Mouse (Mus musculus) megakaryocyte-erythroid progenitor cell, adult 5-6 weeks (primary cell): Measurements from ENCODE around the gene Ramp2. TPM values are rescaled to one million over a fixed set of nuclear protein-coding genes. Genes with fewer than 3 reads are reported as not detected.

Source experiments
- ATAC-seq: replicated peaks from 2 replicates; pipeline ENCODE4 v1.8.0; 2016; ENCODE audit warnings: mild to moderate bottlenecking, inconsistent platforms; ENCODE audit not compliant: severe bottlenecking, poor library complexity, low FRiP score, low TSS enrichment
- total RNA-seq, 2 experiments: library from RNA; stranded (forward) in 1 of 2; stranded (reverse) in 1 of 2; fragments of 200-1000, 215-1000 nt in 1 of 2; fragments of >200 nt in 1 of 2; fragmentation: Nextera tagmentation in 1 of 2; gene quantifications; 2 replicates each; pipeline ENCODE4 v1.2.3; 2014 to 2017

The Ramp2 gene
- total RNA-seq, 2 experiments from 2014 or later = not detected

DNA sequence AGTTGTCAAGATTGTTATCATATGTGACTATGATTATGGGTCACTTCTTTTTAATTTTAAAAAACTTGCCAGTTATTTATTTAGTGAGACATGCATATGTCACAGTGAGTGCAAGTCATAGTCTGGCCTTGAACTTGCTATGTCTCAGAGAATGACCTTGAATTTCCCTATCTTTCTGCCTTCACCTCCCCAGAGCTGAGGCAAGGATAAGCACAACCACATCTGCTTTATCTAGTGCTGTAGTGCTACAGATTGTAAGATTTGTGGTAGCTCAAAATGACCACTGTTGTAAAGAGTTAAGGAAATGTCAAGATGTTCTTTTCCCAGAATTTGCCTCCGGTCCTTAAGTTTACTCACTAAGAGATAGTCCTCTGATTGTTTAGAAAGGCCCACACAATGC, 12.6 kb upstream of the Ramp2 start:
- ATAC-seq = no peak

DNA sequence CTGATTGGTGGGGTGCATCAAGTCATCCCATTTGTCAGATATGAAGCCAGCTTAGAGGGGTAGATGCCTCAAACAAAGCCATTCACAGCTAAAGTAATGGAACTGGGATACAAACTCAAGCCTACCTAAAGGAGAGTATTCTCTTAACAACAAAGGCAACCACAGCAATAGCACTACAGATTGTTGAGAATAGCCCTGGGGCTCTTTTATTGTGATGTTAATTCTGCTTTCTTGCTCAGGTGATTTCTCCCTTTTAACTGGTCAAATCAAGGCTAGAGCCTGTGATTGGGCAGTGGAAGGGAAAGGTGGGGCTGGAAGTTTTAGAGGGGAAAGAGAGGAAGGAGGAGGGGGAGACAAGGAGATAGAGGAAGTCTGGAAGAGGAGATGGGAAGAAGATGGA, 11.7 kb upstream of the Ramp2 start:
- ATAC-seq = no peak

DNA sequence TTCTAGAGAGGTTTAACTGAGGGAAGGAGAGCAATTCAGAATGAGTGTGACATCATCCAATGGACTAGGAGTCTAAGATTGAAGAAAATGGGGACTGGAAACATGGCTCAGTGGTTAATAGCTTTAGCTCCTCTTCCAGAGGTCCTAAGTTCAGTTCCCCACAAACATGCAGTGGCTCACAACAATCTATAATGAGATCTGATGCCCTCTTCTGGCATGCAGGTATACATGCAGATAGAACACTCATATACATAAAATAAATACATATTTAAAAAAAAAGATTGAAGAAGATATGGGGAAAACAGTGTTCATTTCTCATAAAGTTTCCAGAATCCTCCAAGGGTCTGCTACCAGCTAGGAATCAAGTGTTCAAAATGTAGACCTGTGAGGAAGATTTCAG, 10.4 kb upstream of the Ramp2 start:
- ATAC-seq = no peak

DNA sequence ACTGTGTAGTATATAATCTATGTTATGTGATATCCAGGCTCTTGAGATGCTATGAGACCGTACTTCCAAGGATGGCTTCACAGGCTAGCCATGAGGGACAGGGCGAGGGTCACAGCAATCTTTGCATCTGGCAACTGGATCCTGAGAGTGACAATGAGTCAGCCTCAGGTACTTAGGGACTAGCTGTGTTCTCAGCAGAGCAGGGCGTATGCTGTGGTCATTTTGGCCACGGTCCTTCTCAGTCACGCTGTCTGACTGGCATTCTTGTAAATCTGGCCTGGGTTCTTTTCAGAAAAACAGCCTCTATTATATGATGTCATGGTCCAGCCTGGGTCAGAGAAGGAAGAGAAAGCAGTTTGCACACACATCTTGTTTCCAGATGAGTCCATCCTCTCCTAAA, 9.0 kb upstream of the Ramp2 start:
- ATAC-seq = no peak

DNA sequence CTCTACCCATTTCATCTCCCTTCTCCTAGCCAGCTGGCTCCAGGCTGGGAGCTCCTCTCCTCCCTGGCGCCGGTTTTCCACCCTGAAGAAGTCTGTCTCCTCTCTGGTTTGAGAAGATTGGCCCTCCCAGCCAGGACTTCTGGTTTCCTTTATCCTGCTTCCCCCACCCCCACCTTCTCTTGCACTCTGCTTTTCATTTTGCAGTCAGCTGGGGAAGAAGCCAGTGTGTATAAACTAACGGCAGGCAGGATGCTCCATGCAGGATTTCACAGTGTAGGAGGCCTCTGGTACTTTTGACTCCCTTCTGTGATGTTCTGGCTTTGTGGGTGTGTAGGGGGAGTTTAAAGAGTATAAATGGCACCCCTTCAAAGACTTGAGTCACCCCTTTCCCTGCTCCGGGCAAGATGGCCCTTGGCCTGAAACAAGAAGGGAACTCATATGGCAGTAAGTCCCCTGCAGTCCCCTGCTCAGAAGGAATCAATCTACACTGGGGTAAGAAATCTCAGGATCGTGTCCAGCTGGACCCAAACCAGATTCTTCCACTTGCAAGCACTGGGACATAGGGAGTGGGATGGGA, 7.7 kb upstream of the Ramp2 start:
- ATAC-seq = no peak

DNA sequence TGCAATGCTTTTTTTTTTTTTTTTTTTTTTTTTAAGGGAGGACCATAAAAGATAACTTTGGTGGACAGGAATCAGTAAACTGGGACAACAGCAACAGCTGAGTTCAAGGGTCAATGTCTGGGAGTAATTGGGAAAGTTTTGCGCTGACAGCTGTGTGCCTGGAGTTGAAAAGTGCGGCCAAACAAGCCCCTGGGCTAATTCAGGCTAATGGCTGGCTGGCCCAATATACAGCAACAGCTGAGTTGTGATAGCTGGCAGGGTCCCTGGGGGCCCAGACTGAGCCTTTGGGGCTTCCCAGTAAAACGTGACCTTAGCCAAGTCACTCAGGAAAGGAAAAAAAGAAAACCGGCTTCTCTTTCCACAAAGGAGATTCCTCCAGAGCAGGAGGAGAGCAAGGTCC, 757 bp upstream of the Ramp2 start:
- no peak for ATAC-seq

DNA sequence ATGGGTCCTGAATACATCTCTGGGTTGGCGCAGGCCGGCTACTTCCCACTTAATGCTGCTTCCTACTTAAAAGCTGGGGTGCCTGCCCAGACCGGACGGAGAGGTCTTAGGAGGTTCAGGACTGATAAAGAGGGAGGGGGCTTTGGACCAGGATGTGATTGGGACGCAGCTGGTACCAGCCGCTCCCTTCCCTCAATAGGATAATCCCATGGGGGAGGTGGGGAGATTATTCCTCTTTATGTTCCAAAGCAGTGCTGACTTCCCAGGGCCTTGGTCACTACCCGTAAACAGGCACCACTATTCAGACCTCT, 829 bp downstream of the Ramp2 start:
- ATAC-seq = no peak

DNA sequence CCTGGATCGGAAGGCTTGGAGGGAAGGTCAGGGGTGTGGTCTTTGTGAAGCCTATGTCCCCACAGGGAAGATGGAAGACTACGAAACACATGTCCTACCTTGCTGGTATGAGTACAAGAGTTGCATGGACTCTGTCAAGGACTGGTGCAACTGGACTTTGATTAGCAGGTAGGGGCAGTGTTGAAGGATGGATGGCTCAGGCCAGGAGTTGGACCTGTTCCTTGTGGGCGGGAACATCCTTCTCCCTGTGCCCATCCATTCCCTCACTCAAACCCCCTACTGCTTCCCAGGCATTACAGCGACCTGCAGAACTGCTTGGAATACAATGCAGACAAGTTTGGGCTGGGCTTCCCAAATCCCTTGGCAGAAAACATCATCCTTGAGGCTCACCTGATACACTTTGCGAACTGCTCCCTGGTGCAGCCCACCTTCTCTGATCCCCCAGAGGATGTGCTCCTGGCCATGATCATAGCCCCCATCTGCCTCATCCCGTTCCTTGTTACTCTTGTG, 1.7 kb downstream of the Ramp2 start:
- ATAC-seq = no peak

DNA sequence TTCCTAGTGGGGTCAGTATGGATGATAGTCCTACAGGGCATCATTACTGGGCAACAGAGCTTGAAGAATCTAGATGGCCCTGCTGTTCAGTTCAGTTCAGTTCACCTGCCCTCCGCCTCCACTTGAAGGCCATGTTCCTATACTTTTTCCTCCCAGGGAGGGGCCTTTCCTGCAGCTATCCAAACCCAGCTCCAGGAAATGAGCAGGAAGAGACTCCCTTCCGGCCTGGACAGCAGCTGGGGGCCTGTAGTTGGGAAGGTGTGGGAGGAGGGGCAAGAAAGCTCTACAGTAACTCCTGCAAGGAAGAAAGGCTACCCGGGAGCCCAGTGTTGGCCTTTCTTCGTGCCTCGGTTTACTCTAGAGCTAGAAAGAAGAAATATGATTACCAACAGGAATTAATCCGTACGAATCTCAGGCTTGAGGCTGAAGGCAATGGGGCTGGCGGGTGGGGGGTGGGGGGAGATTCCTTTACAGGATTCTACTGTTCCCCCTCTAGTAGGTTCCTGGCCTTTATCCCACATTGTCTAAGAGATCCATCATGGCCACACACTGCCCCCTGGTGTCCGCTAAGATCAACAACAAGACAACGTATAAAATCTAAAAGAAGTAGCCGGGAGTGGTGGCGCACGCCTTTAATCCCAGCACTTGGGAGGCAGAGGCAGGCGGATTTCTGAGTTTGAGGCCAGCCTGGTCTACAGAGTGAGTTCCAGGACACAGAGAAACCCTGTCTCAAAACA, 2.6 kb downstream of the Ramp2 start:
- ATAC-seq = no peak; the same call in 1 of the 2 replicates

DNA sequence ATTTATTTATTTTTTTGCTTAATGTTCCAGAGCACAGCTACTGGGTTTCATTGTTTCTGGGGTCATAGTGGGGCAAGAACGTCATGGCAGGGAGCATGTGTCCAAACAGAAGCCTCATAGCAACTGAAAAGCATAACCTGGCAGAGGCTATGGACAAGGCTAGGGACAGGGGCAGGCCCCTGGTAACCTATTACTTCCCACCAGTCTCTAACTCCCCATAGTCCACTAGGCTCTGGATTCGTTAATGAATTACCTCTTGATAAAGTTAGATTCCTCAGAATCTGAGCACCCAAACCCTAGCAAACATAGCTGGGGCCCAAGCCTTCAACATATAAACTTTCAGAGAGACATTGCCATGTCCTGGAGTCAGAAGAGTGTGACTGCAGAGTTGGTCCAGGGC, 5.2 kb downstream of the Ramp2 start:
- no peak for ATAC-seq

DNA sequence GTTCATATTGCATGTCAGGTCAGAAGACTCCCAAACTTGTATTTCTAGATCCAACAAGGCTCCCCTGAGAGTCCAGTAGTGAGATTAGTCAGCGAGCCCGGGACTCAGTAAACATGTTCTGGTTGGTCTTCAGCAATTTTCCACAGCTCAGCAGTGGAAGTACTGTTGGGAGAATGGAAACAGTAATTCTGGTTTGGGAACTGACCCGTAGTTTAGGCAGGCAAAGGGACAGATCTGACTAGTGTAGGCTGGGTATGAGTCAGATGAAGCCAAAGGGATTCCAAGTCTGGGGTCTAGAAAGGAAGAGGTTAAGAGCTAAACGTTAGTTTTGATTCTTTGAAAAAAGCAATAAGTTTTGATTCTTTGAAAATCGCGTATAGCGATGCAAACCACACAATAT, 7.1 kb downstream of the Ramp2 start:
- ATAC-seq = no peak

DNA sequence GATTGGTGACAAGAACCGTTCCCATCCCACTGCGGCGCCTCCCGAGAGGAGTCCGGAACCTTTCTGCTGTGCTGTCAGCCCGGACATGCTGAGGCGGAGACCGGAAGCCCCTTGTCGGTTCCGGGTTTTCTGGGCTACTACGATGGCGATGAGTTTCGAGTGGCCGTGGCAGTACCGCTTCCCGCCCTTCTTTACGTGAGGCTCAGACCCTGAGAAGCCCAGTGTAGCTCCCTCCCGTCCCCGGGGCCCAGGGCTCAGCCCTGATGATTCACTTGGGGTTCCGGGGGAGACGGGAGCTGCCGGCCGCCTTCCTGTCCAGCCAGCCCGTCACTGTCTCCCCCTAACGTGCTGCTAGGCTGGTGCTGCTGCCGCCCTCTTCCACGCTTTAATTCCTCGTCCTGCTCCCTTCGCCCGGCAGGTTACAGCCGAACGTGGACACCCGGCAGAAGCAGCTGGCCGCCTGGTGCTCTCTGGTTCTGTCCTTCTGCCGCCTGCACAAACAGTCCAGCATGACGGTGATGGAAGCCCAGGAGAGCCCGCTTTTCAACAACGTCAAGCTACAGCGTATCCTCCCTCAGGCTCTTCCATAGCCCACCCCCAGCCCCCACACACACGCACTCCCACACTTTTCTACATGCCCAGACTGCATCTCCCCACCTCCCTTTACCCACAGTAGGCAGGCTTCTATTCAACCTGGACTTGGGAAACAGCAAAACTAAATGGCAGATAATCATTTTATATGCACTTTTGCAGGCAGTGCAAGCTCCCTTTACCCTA, 8.0 kb downstream of the Ramp2 start, which contains the start of gene Vps25:
Gene Vps25, plus strand, starts transcription at position 95 of the 777 bp plus-strand sequence.
- ATAC-seq = peak; percentile 85

DNA sequence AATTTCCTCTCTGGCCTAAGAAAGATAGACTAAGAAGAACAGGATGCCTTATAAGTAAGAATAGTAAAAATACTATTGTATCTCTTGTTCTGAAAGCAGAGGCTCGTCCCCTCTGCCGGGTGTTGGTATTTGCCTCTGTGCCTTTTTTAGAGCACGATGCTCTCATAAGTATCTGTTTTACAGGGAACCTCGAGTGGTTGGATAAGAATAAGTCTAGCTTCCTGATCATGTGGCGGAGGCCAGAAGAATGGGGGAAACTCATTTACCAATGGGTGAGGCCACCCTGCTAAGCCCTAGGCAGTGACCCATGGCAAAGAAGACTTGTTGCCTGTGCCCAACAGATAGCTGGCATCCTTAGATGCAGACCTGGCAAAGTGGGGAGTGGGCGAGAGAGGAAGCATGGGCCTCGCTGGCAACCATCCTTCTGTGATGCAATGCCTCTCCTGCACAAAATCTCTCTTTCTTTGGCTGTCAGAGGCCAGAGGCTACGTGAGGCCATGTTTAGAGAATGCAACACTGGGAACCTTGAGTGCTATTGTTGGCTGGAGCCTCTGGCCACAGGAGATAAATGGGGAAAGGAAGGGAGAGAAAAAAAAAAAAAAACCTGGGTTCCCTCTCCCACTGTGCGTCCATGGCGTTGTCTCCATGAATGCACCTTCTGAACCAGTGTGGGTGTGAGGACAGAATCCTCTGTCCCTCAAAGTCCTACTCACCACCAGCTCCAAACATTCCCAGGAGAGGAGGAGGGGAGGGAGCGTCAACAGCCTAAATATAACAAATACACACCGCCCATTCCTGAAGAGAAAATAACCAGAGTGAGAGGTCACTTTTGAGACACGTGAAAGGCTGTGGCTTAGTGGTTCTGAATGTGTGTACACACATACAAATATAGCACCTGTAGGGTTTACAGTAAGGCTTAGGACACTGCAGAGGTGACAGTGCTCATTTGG, 10.3 kb downstream of the Ramp2 start:
- no peak for ATAC-seq

DNA sequence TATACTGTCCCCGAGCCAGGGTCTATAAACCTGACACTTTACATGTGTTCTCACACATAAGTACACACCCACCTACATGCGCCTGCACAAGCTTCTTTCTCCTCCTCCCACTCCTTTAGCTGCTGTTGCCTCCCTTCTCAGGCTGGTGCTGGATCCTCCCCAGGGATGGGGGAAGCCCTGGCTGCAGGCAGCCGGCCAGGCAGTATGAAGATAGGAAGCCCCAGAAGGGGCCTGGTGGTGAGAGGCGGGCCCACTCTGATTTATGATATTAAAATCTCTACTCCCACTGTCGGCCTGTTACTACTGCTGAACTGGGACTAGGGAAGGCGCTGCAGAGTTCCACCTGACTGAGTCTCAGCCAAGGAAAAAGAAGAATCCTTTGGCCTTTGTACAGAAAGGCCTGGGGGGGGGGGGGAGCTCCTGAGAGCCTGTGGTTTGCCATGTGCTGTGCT, 13.5 kb downstream of the Ramp2 start:
- no peak for ATAC-seq

DNA sequence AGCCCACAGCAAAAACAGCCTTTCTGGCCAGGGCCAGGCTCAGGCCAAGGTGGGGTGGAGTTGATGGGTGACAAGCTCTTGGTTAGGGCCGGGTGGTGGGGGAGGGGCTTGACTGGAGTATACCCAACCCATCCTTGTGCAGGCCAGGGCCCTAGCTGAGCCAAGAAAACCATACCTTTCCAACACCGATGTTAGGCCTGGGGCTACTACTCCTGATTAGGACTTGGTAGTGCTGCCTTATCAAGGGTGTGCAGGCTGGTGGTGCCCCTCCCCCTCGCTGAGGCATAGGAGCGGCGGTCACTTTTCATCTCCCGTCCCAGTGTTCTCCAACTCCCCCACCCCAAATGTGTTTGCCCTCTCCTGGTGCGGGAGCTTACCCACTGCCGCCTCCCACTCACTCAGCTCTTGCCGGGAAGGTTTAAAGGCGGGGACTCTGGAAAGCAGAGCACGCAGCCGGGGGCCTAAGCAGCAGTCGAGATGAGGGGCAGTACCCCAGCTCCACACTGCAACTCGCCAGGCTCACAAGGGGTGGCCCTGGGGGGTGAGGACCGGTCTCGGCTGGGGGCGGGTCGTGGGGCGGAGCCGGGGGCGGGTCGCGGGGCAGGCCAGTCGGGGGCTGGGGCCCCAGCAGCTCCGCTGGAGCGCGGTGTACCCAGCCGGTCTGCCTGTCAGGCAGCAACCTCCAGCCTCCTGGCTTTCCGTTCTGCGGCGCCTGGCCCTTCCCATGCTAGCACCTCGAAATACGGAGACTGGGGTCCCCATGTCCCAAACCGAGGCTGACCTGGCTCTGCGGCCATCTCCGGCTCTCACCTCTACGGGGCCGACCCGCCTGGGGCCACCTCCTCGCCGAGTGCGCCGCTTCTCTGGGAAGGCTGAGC, 14.4 kb downstream of the Ramp2 start, which contains the start of gene Wnk4:
Gene Wnk4, plus strand, starts transcription at position 620 of the 878 bp plus-strand sequence.
- peak; percentile 89 for ATAC-seq

DNA sequence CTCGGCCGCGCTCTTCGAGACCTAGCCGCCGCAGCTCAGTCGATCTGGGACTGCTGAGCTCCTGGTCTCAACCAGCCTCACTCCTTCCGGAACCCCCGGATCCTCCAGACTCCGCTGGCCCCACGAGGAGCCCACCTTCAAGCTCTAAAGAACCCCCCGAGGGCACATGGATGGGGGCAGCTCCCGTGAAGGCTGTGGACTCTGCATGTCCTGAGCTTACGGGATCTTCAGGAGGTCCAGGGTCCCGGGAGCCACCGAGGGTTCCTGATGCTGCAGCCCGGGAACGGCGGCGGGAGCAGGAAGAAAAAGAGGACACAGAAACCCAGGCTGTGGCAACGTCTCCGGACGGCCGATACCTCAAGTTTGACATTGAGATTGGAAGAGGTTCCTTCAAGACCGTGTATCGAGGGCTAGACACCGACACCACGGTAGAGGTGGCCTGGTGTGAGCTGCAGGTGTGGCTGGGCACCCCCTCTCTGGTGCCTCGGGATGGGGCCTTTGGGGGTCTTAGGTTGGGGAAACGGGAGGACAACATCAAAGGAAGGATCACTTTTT, 15.1 kb downstream of the Ramp2 start:
- ATAC-seq = 0 out of 2 replicates have a peak, but pooled peaks have one; percentile 6

DNA sequence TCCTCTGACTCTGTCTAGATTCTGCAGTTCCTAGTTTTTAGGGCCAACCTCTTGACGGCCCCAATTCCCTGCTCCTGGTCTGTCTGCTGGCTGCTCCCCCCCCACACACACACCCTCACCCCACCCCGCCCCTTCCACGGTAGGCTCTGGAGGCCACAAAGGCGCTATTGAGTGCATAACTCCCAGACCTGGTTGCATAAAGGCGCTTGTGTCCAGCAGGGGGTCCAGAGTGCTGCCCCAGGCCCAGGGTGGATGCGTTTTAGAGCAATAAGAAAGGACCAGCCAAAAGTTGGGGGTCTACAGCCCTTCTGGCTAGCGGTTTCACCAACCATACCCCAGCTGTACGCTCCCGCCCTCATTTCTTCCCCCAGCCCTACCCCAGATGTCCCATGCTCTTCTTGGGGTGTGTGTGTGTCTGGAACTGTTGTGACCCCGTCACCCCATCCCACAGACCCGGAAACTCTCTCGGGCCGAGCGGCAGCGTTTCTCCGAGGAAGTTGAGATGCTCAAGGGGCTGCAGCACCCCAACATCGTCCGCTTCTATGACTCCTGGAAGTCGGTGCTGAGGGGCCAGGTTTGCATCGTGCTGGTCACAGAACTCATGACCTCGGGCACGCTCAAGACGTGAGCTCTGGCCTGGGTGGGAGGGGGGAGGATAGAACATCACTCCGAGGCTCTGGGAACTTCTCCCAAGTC, 16.6 kb downstream of the Ramp2 start:
- ATAC-seq = no peak
